Mouse (Mus musculus) spleen, adult 2 months (tissue): ENCODE results near the gene Cic. TPM values are rescaled to one million over a fixed set of nuclear protein-coding genes. Genes with fewer than 3 reads are reported as not detected.

Experiments
- DNase-seq, 2 experiments: peaks; one replicate each; pipeline versions ENCODE4 v3.0.0 to v3.0.0-alpha.2; 2012 to 2021; ENCODE audit warnings: low spot score in 2 of 2, low read depth in 1 of 2
- H3K27ac ChIP-seq: fragments of 200-500 bp; 2 replicates; pipeline ENCODE4 v1.5.1; 2012; ENCODE audit warnings: low read length, inconsistent platforms; ENCODE audit not compliant: insufficient read depth
- H3K27me3 ChIP-seq: fragments of 200-500 bp; 2 replicates; pipeline ENCODE4 v1.6.1; 2012; ENCODE audit warnings: mild to moderate bottlenecking, moderate library complexity, low read length, inconsistent platforms; ENCODE audit not compliant: control insufficient read depth, insufficient read depth
- H3K36me3 ChIP-seq: fragments of 200-500 bp; 2 replicates; pipeline ENCODE4 v1.6.1; 2012; ENCODE audit warnings: mild to moderate bottlenecking, low read length, inconsistent platforms; ENCODE audit not compliant: control insufficient read depth, insufficient read depth
- H3K4me1 ChIP-seq: fragments of 200-500 bp; 2 replicates; pipeline ENCODE4 v1.6.1; 2011; ENCODE audit warnings: inconsistent platforms; ENCODE audit not compliant: control insufficient read depth, insufficient read depth, insufficient read length
- H3K4me3 ChIP-seq: fragments of 200-500 bp; 2 replicates; pipeline ENCODE4 v1.5.1; 2011; ENCODE audit warnings: mild to moderate bottlenecking, inconsistent platforms; ENCODE audit not compliant: insufficient read depth, insufficient read length; ENCODE audit errors: extremely low read depth
- CTCF ChIP-seq: fragments of 200-500 bp; IDR thresholded peaks from 2 replicates; pipeline ENCODE4 v1.5.1; 2011; ENCODE audit warnings: mild to moderate bottlenecking, inconsistent platforms; ENCODE audit not compliant: insufficient read depth, insufficient read length, insufficient replicate concordance; ENCODE audit errors: extremely low read depth
- POLR2A ChIP-seq: fragments of 200-500 bp; IDR thresholded peaks from 2 replicates; pipeline ENCODE4 v1.6.1; 2011; ENCODE audit warnings: low read depth, low read length, inconsistent platforms
- WGBS: fragments of 180-500 bp; shearing (Covaris S2); methylation state at CpG from one replicate; pipeline ENCODE4 v1.1.7; 2018; 5-methylcytosine and 5-hydroxymethylcytosine counted together
- polyA plus RNA-seq: library from polyadenylated mRNA; depleted of rRNA; stranded (reverse); fragments of >200 nt; gene quantifications from 2 replicates; pipeline ENCODE4 v1.2.3, GENCODE M21; 2012; rRNA removed

Cic gene
- polyA plus RNA-seq, 1 experiment, result 112 TPM

GRCm38 (mm10) chr7:25339329-25339728 lies 71.8 kb downstream of the Cic start:
- H3K36me3 ChIP-seq, result no peaks in the 10 kb centered on the region
- 90% methylated on average over 9 of the region's 9 CpGs for WGBS
- no peak overlapping the region for H3K4me3 ChIP-seq
- no peaks in the 10 kb centered on the region for H3K4me1 ChIP-seq
- no peak for DNase-seq
- TF ChIP-seq POLR2A, result no peak
- no peak for TF ChIP-seq CTCF
- no peak overlapping the region for H3K27ac ChIP-seq
- no peaks in the 10 kb centered on the region for H3K27me3 ChIP-seq

GRCm38 (mm10) chr7:25341000-25341784 lies 73.7 kb downstream of the Cic start:
- Histone ChIP-seq H3K4me3 (no peak overlapping the region), H3K27ac (no peak overlapping the region), H3K36me3 (no peaks in the 10 kb centered on the region), H3K4me1 (no peaks in the 10 kb centered on the region), H3K27me3 (no peaks in the 10 kb centered on the region)
- 84% methylated on average over 20 of the region's 20 CpGs for WGBS
- DNase-seq, result no peak
- TF ChIP-seq CTCF, result no peak
- no peak for TF ChIP-seq POLR2A

Other genes starting within 250 kb of the Cic start
- 10.2 and 12.9 TPM in 2 replicates for gene Grik5, start 195.4 kb upstream of the Cic start, polyA plus RNA-seq
- gene Zfp574, start 195.1 kb upstream of the Cic start, polyA plus RNA-seq, result 23.7 and 34.7 TPM in 2 replicates
- gene Pou2f2, start 88.0 kb upstream of the Cic start, polyA plus RNA-seq, result 61.7 and 83.3 TPM in 2 replicates
- gene Dedd2, start 47.1 kb upstream of the Cic start, polyA plus RNA-seq, result 75.5 and 77.0 TPM in 2 replicates
- gene Zfp526, start 46.3 kb upstream of the Cic start, polyA plus RNA-seq, result 14.4 and 16.4 TPM in 2 replicates
- gene Gsk3a, start 29.9 kb upstream of the Cic start, polyA plus RNA-seq, result 106 and 125 TPM in 2 replicates
- gene Erf, start 16.9 kb upstream of the Cic start, polyA plus RNA-seq, result 17.2 and 21.3 TPM in 2 replicates
- 62.9 and 90.7 TPM in 2 replicates for gene Pafah1b3, start 30.3 kb downstream of the Cic start, polyA plus RNA-seq
- gene Prr19, start 33.7 kb downstream of the Cic start, polyA plus RNA-seq, result 0.07 TPM in 1 of 2 replicates, not detected in the other
- gene Tmem145, start 38.4 kb downstream of the Cic start, polyA plus RNA-seq, result not detected in 2 replicates
- 11.0 and 11.9 TPM in 2 replicates for gene Megf8, start 49.5 kb downstream of the Cic start, polyA plus RNA-seq
- not detected in 2 replicates for gene Cnfn, start 102.0 kb downstream of the Cic start, polyA plus RNA-seq
- gene Lipe, start 131.0 kb downstream of the Cic start, polyA plus RNA-seq, result 35.0 and 46.0 TPM in 2 replicates
- gene Cxcl17, start 145.2 kb downstream of the Cic start, polyA plus RNA-seq, result not detected in 2 replicates
- gene Ceacam1, start 209.9 kb downstream of the Cic start, polyA plus RNA-seq, result 16.0 and 16.3 TPM in 2 replicates